Mouse (Mus musculus): ENCODE results near the gene Cmc1.

Cmc1 gene

GRCm38 (mm10) chr9:118110360-118110710 is 39.6 kb downstream of the Cmc1 start:
- DNase-seq (ENCODE audit: low spot score in 2 of 2), result no peak

- no peak for DNase-seq (ENCODE audit: low spot score in 2 of 2)
These were observed 40.1 kb downstream of the Cmc1 start for GRCm38 (mm10) chr9:118109697-118110359.

- peak in 1 of 2 experiments; percentile 17 for DNase-seq (ENCODE audit: low spot score in 2 of 2)
These were observed 41.4 kb downstream of the Cmc1 start for GRCm38 (mm10) chr9:118108527-118109011.

GRCm38 (mm10) chr9:118101802-118102201 is 48.2 kb downstream of the Cmc1 start:
- no peak for DNase-seq (ENCODE audit: low spot score in 2 of 2)

GRCm38 (mm10) chr9:118100484-118100883 is 49.5 kb downstream of the Cmc1 start:
- DNase-seq (ENCODE audit: low spot score in 2 of 2), result no peak

GRCm38 (mm10) chr9:118099395-118099794 is 50.6 kb downstream of the Cmc1 start:
- no peak for DNase-seq (ENCODE audit: low spot score in 2 of 2)

- DNase-seq (ENCODE audit: low spot score in 2 of 2), result no peak
These were observed 66.1 kb downstream of the Cmc1 start for GRCm38 (mm10) chr9:118083834-118084233.

GRCm38 (mm10) chr9:118082575-118083431 is 67.2 kb downstream of the Cmc1 start:
- no peak for DNase-seq (ENCODE audit: low spot score in 2 of 2)

- DNase-seq (ENCODE audit: low spot score in 2 of 2), result no peak
These were observed 76.6 kb downstream of the Cmc1 start for GRCm38 (mm10) chr9:118073358-118073757.

- no peak for DNase-seq (ENCODE audit: low spot score in 2 of 2)
These were observed 77.9 kb downstream of the Cmc1 start for GRCm38 (mm10) chr9:118072101-118072500.

GRCm38 (mm10) chr9:118071337-118071736 is 78.6 kb downstream of the Cmc1 start:
- DNase-seq (ENCODE audit: low spot score in 2 of 2), result no peak

- DNase-seq (ENCODE audit: low spot score in 2 of 2), result no peak
These were observed 79.5 kb downstream of the Cmc1 start for GRCm38 (mm10) chr9:118070442-118070841.

GRCm38 (mm10) chr9:118059101-118059500 is 90.9 kb downstream of the Cmc1 start:
- DNase-seq (ENCODE audit: low spot score in 2 of 2), result no peak

GRCm38 (mm10) chr9:118053286-118053685 is 96.7 kb downstream of the Cmc1 start:
- DNase-seq (ENCODE audit: low spot score in 2 of 2), result no peak

GRCm38 (mm10) chr9:118045011-118045533 is 104.9 kb downstream of the Cmc1 start:
- no peak for DNase-seq (ENCODE audit: low spot score in 2 of 2)

GRCm38 (mm10) chr9:118043581-118043980 is 106.4 kb downstream of the Cmc1 start:
- DNase-seq (ENCODE audit: low spot score in 2 of 2), result no peak

- DNase-seq (ENCODE audit: low spot score in 2 of 2), result no peak
These were observed 107.2 kb downstream of the Cmc1 start for GRCm38 (mm10) chr9:118042738-118043137.

GRCm38 (mm10) chr9:118041646-118042045 is 108.3 kb downstream of the Cmc1 start:
- DNase-seq (ENCODE audit: low spot score in 2 of 2), result no peak

- DNase-seq (ENCODE audit: low spot score in 2 of 2), result peak in 1 of 2 experiments; percentile 31
These were observed 109.0 kb downstream of the Cmc1 start for GRCm38 (mm10) chr9:118041022-118041400.

GRCm38 (mm10) chr9:118040218-118041021 is 109.6 kb downstream of the Cmc1 start, which contains the start of gene Azi2:
Azi2 (plus strand) TSS chr9:118040499.
- peak; percentile 96 to 99 for DNase-seq (ENCODE audit: low spot score in 2 of 2)

GRCm38 (mm10) chr9:118034990-118035389 is 115.0 kb downstream of the Cmc1 start:
- no peak for DNase-seq (ENCODE audit: low spot score in 2 of 2)

- DNase-seq (ENCODE audit: low spot score in 2 of 2), result no peak
These were observed 118.3 kb downstream of the Cmc1 start for GRCm38 (mm10) chr9:118031694-118032093.

Measured in left cerebral cortex, adult 9 months (tissue).